29 mouse cellular contexts compared by ENCODE assay signal in the genomic region with DNA sequence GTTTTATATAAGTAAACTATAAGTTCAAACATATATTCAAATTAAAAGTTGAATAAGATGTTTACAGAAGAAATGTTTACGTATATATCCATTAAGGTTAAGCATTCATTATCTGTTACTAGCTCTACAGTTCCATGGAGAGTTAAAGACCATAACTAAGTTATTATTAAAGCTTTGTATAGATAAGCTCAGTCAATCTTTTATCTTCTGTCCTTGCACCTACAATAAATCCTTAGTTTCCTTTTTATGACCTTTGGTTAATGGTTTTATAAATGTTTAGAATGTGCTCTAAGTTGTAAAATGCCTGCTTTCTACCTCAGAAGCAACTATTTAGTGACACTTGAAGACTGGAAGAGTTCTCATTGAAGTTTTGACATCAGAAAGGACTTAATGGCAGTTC.
"Had no signal": no experiment of that assay in that cellular context is flagged by ENCODE, and none has a peak within 500 bp of the region (broad histone marks: within the 10 kb centered on the region; RNA-seq: fewer than 3 reads in every experiment).

No protein-coding gene starts in this region.

- H3K9me3 ChIP-seq: embryonic facial prominence, embryonic 10.5 days; embryonic facial prominence, embryonic 12.5 days; embryonic facial prominence, embryonic 13.5 days; embryonic facial prominence, embryonic 15.5 days; forebrain, embryonic 10.5 days; forebrain, embryonic 12.5 days; forebrain, embryonic 13.5 days; forebrain, embryonic 15.5 days had no signal

- H3K36me3 ChIP-seq: embryonic facial prominence, embryonic 10.5 days; embryonic facial prominence, embryonic 12.5 days; embryonic facial prominence, embryonic 13.5 days; embryonic facial prominence, embryonic 15.5 days; forebrain, embryonic 10.5 days; forebrain, embryonic 12.5 days; forebrain, embryonic 15.5 days had no signal

- H3K4me2 ChIP-seq: embryonic facial prominence, embryonic 12.5 days; embryonic facial prominence, embryonic 13.5 days; embryonic facial prominence, embryonic 15.5 days; forebrain, embryonic 12.5 days; forebrain, embryonic 13.5 days; forebrain, embryonic 15.5 days had no signal

- H3K9ac ChIP-seq: embryonic facial prominence, embryonic 12.5 days; embryonic facial prominence, embryonic 13.5 days; embryonic facial prominence, embryonic 15.5 days; forebrain, embryonic 12.5 days; forebrain, embryonic 13.5 days; forebrain, embryonic 15.5 days; forebrain, postnatal 0 days had no signal

- H3K4me1 ChIP-seq: embryonic facial prominence, embryonic 10.5 days; embryonic facial prominence, embryonic 12.5 days; embryonic facial prominence, embryonic 13.5 days; embryonic facial prominence, embryonic 15.5 days; forebrain, embryonic 10.5 days; forebrain, embryonic 12.5 days; forebrain, embryonic 13.5 days; forebrain, embryonic 15.5 days had no signal

- H3K27me3 ChIP-seq: embryonic facial prominence, embryonic 12.5 days; embryonic facial prominence, embryonic 13.5 days; embryonic facial prominence, embryonic 15.5 days; forebrain, embryonic 12.5 days; forebrain, embryonic 13.5 days; forebrain, embryonic 15.5 days had no signal

- H3K27ac ChIP-seq: embryonic facial prominence, embryonic 10.5 days; embryonic facial prominence, embryonic 12.5 days; embryonic facial prominence, embryonic 13.5 days; embryonic facial prominence, embryonic 15.5 days; forebrain, embryonic 10.5 days; forebrain, embryonic 12.5 days; forebrain, embryonic 13.5 days; forebrain, embryonic 15.5 days; gastrocnemius, adult 2 months; heart, adult 2 months had no signal

- DNase-seq: cerebellum, adult 2 months; cerebellum, adult 8-10 months; cerebellum, adult 9-10 months; cerebellum, adult 9-11 months; cerebellum, postnatal 10 days; cerebellum, postnatal 14 days; cerebellum, postnatal 25 days; cerebellum, postnatal 36 days; embryo, embryonic 11 days; forebrain, postnatal 0 days; gastrocnemius, adult 2 months; gastrocnemius, postnatal 10 days; gastrocnemius, postnatal 14 days; gastrocnemius, postnatal 25 days; gastrocnemius, postnatal 36 days; heart, adult 11 months; heart, adult 18-20 months; heart, adult 2 months had no signal

- H3K4me3 ChIP-seq: embryonic facial prominence, embryonic 10.5 days; embryonic facial prominence, embryonic 12.5 days; embryonic facial prominence, embryonic 13.5 days; embryonic facial prominence, embryonic 15.5 days; erythroblast, embryonic 14.5 days; forebrain, embryonic 10.5 days; forebrain, embryonic 12.5 days; forebrain, embryonic 13.5 days; forebrain, embryonic 15.5 days; gastrocnemius, adult 2 months; heart, adult 2 months had no signal

- ATAC-seq: forebrain, embryonic 13.5 days; forebrain, embryonic 14.5 days; forebrain, embryonic 15.5 days; forebrain, embryonic 16.5 days; forebrain, postnatal 0 days had no signal
